Mouse (Mus musculus) embryonic facial prominence, embryonic 11.5 days (tissue): Measurements from ENCODE around the gene Pex5l. TPM values are rescaled to one million over a fixed set of nuclear protein-coding genes. Genes with fewer than 3 reads are reported as not detected.
A peak's percentile ranks its signal among the peaks of the same experiment; 100 is the strongest.

Source experiments
- ATAC-seq: fragments of 200-750 bp; cut with Nextera tagmentation; replicated peaks from 2 replicates; pipeline ENCODE4 v1.8.0; 2017; ENCODE audit warnings: low read depth; ENCODE audit not compliant: insufficient number of reproducible peaks, low FRiP score, low TSS enrichment
- DNase-seq: peaks from one replicate; pipeline ENCODE4 v3.0.0-alpha.2; 2015; ENCODE audit warnings: low spot score
- H3K27ac ChIP-seq: fragments of 300-500 bp; sonication (generic); replicated peaks from 2 replicates; pipeline ENCODE4 v1.5.1; 2014; ENCODE audit warnings: mild to moderate bottlenecking, low read depth, low read length, control low read depth
- H3K27me3 ChIP-seq: fragments of 300-500 bp; sonication (generic); 2 replicates; pipeline ENCODE4 v1.6.1; 2014; ENCODE audit warnings: mild to moderate bottlenecking, low read length, moderate library complexity, mixed read lengths; ENCODE audit not compliant: control insufficient read depth, insufficient read depth
- H3K36me3 ChIP-seq: fragments of 300-500 bp; sonication (generic); replicated peaks from 2 replicates; pipeline ENCODE4 v1.6.1; 2014; ENCODE audit warnings: low read depth, mild to moderate bottlenecking, low read length, moderate library complexity, mixed read lengths; ENCODE audit not compliant: control insufficient read depth, insufficient read depth
- H3K4me1 ChIP-seq: fragments of 300-500 bp; sonication (generic); 2 replicates; pipeline ENCODE4 v1.6.1; 2014; ENCODE audit warnings: low read length, mixed read lengths; ENCODE audit not compliant: control insufficient read depth, insufficient read depth
- H3K4me2 ChIP-seq: fragments of 300-500 bp; sonication (generic); 2 replicates; pipeline ENCODE4 v1.6.1; 2014; ENCODE audit warnings: low read depth, mild to moderate bottlenecking, control low read depth, low read length, moderate library complexity
- H3K4me3 ChIP-seq: fragments of 300-500 bp; sonication (generic); 2 replicates; pipeline ENCODE4 v1.5.1; 2014; ENCODE audit warnings: low read depth, low read length, control low read depth
- H3K9ac ChIP-seq: fragments of 300-500 bp; sonication (generic); replicated peaks from 2 replicates; pipeline ENCODE4 v1.6.1; 2014; ENCODE audit warnings: mild to moderate bottlenecking, control low read depth, low read length
- H3K9me3 ChIP-seq: fragments of 300-500 bp; sonication (generic); replicated peaks from 2 replicates; pipeline ENCODE4 v1.6.1; 2016; ENCODE audit warnings: mild to moderate bottlenecking, low read length, inconsistent platforms, mixed read lengths; ENCODE audit not compliant: control insufficient read depth
- WGBS: fragments of 180-500 bp; shearing (Covaris S2); extraction: QIAGEN DNeasy Blood & Tissue Kit; methylation state at CpG from one replicate; pipeline ENCODE4 v1.1.7; 2014; 5-methylcytosine and 5-hydroxymethylcytosine counted together
- polyA plus RNA-seq: library from polyadenylated mRNA; unstranded; fragments of >200 nt; fragmentation: Nextera tagmentation; extraction: Ambion mirVana; gene quantifications from 2 replicates; pipeline ENCODE4 v1.2.1, GENCODE M21; 2014

Pex5l gene
- polyA plus RNA-seq: 1.9 and 3.3 TPM in 2 replicates

GRCm38 (mm10) chr3:33142901-33143461 is at the start of gene Pex5l:
Gene Pex5l (minus strand): TSS chr3:33143247.
- Histone ChIP-seq H3K4me3 (peak within 1 kb of the TSS; percentile 55), H3K27ac (no peak within 1 kb of the TSS), H3K4me2 (peak within 1 kb of the TSS; percentile 92), H3K27me3 (peaks cover 6% of the 10 kb centered on the region), H3K4me1 (peaks cover 4% of the 10 kb centered on the region; the same call in 1 of the 2 replicates), H3K9me3 (no peaks in the 10 kb centered on the region), H3K9ac (peak within 1 kb of the TSS; percentile 43), H3K36me3 (no peaks in the 10 kb centered on the region)
- ATAC-seq (peak; percentile 88), DNase-seq (peak; percentile 85)
- under 1% methylated on average over 63 of the region's 88 CpGs for WGBS

- Histone ChIP-seq H3K4me2 (no peak overlapping the region), H3K4me3 (no peak overlapping the region), H3K9me3 (no peaks in the 10 kb centered on the region), H3K27me3 (no peaks in the 10 kb centered on the region), H3K27ac (no peak overlapping the region), H3K9ac (no peak overlapping the region), H3K4me1 (no peaks in the 10 kb centered on the region), H3K36me3 (no peaks in the 10 kb centered on the region)
- ATAC-seq: no peak
- 34% methylated on average over 3 of the region's 3 CpGs for WGBS
- DNase-seq: peak; percentile 72
Observed at GRCm38 (mm10) chr3:33165186-33165585, 22.1 kb upstream of the Pex5l start.

- H3K9ac ChIP-seq: no peak overlapping the region
- H3K4me1 ChIP-seq: no peaks in the 10 kb centered on the region
- H3K9me3 ChIP-seq: no peaks in the 10 kb centered on the region
- no peaks in the 10 kb centered on the region for H3K27me3 ChIP-seq
- H3K4me3 ChIP-seq: no peak overlapping the region
- no peaks in the 10 kb centered on the region for H3K36me3 ChIP-seq
- no peak overlapping the region for H3K4me2 ChIP-seq
- DNase-seq: peak; percentile 18
- ATAC-seq: no peak
- no peak overlapping the region for H3K27ac ChIP-seq
Observed at GRCm38 (mm10) chr3:33163821-33164220, 20.8 kb upstream of the Pex5l start.

GRCm38 (mm10) chr3:33143592-33143991 is 545 bp upstream of the Pex5l start:
- Histone ChIP-seq H3K27ac (no peak overlapping the region), H3K4me3 (no peak overlapping the region; the same call in 1 of the 2 replicates), H3K4me2 (no peak overlapping the region), H3K9ac (no peak overlapping the region), H3K27me3 (peaks cover 6% of the 10 kb centered on the region), H3K9me3 (no peaks in the 10 kb centered on the region), H3K36me3 (no peaks in the 10 kb centered on the region), H3K4me1 (peaks cover 4% of the 10 kb centered on the region; the same call in 1 of the 2 replicates)
- DNase-seq (no peak), ATAC-seq (no peak)
- 82% methylated on average over 7 of the region's 7 CpGs for WGBS

- no peaks in the 10 kb centered on the region for H3K9me3 ChIP-seq
- peaks cover 4% of the 10 kb centered on the region; the same call in 1 of the 2 replicates for H3K4me1 ChIP-seq
- peak overlapping the region; percentile 55 for H3K4me3 ChIP-seq
- H3K4me2 ChIP-seq: peak overlapping the region; percentile 92
- H3K36me3 ChIP-seq: no peaks in the 10 kb centered on the region
- peaks cover 6% of the 10 kb centered on the region for H3K27me3 ChIP-seq
- WGBS: 1% methylated on average over 17 of the region's 17 CpGs
- peak; percentile 60; the same call in 1 of the 2 replicates for ATAC-seq
- peak; percentile 36 for DNase-seq
- H3K9ac ChIP-seq: peak overlapping the region; percentile 43
- no peak overlapping the region for H3K27ac ChIP-seq
Observed at GRCm38 (mm10) chr3:33142398-33142797, 649 bp downstream of the Pex5l start.

GRCm38 (mm10) chr3:33129944-33130343 is 13.1 kb downstream of the Pex5l start:
- Histone ChIP-seq H3K9ac (no peak overlapping the region), H3K4me2 (no peak overlapping the region), H3K4me3 (no peak overlapping the region), H3K27me3 (no peaks in the 10 kb centered on the region), H3K36me3 (no peaks in the 10 kb centered on the region), H3K4me1 (no peaks in the 10 kb centered on the region), H3K9me3 (no peaks in the 10 kb centered on the region), H3K27ac (no peak overlapping the region)
- ATAC-seq (no peak), DNase-seq (no peak)

- no peak overlapping the region for H3K4me3 ChIP-seq
Observed at GRCm38 (mm10) chr3:33124796-33125195, 18.3 kb downstream of the Pex5l start.

GRCm38 (mm10) chr3:33105785-33106184 is 37.3 kb downstream of the Pex5l start:
- WGBS: 88% methylated on average over 1 of the region's 2 CpGs
- Histone ChIP-seq H3K4me3 (no peak overlapping the region), H3K9ac (no peak overlapping the region), H3K27ac (no peak overlapping the region), H3K27me3 (no peaks in the 10 kb centered on the region), H3K9me3 (no peaks in the 10 kb centered on the region), H3K4me2 (no peak overlapping the region), H3K4me1 (no peaks in the 10 kb centered on the region), H3K36me3 (no peaks in the 10 kb centered on the region)
- ATAC-seq (no peak), DNase-seq (no peak)

More at GRCm38 (mm10) chr3:33124796-33125195, 18.3 kb downstream of the Pex5l start:
- no peaks in the 10 kb centered on the region for H3K9me3 ChIP-seq
- no peak overlapping the region for H3K4me2 ChIP-seq
- H3K27me3 ChIP-seq: no peaks in the 10 kb centered on the region
- WGBS: 90% methylated on average over 5 of the region's 5 CpGs
- DNase-seq (no peak), ATAC-seq (no peak)
- no peak overlapping the region for H3K9ac ChIP-seq
- H3K4me1 ChIP-seq: no peaks in the 10 kb centered on the region
- no peaks in the 10 kb centered on the region for H3K36me3 ChIP-seq
- no peak overlapping the region for H3K27ac ChIP-seq
